Mouse (Mus musculus) fibroblast of lung, adult 2 months (primary cell): ENCODE measurements around the gene Ctdspl.

ENCODE experiments used
- DNase-seq: peaks from one replicate; pipeline ENCODE4 v3.0.0-alpha.2; 2011; ENCODE audit warnings: low read depth

Ctdspl gene

DNA sequence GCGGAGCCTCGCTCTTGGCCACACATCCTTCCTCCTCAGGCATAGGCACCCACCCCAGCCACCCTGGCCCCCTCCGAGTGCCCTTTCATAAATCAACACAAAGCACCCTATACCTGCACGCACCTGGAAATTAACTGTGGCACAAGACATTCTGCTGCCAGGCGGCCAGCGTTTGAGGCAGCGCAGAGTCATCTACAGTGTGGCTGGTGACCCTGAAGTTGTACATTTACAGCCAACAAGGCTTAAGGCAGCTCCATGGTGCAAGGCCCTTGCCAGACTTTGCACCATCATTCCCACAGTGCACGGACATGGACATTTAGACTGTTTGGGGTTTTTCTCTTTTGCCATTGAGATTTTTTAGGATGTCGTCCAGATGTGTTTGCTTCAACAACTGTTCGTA, 134.4 kb downstream of the Ctdspl start:
- no peak for DNase-seq

- no peak for DNase-seq
These were observed 136.9 kb downstream of the Ctdspl start for GRCm38 (mm10) chr9:119063036-119063644.

- DNase-seq, result no peak
These were observed 138.0 kb downstream of the Ctdspl start for GRCm38 (mm10) chr9:119064296-119064695.

DNA sequence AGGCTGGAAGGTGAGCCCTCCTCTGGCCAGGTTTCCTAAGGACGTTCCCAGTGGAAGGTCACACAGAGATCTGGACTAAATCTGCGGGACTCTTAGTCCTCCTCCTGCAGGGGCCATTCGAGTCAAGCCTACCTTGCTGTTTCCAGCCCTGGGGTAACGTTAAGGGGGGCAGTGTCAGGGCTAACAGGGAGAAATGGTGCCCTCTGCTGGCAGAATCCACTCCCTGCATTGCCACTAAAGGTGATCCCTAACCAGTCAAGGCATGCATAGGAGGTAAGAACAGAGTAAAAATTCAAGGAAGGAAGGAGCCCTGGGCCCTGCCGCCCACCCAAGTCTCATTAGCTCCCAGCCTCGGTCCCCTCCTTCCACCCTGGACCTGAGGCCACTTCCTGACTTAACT, 141.3 kb downstream of the Ctdspl start:
- DNase-seq, result no peak

- DNase-seq, result no peak
These were observed 142.0 kb downstream of the Ctdspl start for GRCm38 (mm10) chr9:119068266-119068665.

DNA sequence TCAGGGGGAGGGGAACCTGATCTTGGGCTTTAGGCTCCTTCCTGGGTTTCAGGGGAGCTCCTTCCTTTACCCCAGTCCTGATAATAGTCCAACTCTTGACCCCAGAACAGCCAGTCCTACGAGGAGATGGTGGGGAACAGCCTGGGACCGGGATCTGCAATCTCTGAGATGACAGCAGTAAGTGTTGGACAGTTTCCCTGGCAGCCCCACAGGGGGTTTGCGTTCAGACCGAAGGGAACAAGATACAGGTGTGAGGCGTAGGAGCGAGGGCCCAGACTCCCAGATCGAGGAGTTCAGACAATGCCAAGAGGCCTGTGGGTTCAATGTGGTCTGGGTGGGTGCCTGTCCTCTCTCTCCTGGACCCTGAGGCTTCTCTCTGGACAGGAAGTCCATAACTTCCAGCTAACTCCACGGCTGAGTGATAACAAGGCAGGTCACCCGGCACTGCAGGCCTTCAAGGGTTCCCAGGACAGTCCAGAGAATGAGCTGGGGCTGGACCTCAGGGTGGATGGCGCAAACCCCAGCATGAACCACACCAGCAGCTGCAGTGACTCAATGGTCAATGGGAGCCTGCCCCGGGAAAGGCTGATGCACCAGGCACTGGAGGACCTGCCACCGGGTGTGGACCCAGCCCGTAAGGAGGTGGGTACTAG, 144.0 kb downstream of the Ctdspl start:
- DNase-seq, result no peak

GRCm38 (mm10) chr9:119071786-119072185, 145.5 kb downstream of the Ctdspl start:
- no peak for DNase-seq

DNA sequence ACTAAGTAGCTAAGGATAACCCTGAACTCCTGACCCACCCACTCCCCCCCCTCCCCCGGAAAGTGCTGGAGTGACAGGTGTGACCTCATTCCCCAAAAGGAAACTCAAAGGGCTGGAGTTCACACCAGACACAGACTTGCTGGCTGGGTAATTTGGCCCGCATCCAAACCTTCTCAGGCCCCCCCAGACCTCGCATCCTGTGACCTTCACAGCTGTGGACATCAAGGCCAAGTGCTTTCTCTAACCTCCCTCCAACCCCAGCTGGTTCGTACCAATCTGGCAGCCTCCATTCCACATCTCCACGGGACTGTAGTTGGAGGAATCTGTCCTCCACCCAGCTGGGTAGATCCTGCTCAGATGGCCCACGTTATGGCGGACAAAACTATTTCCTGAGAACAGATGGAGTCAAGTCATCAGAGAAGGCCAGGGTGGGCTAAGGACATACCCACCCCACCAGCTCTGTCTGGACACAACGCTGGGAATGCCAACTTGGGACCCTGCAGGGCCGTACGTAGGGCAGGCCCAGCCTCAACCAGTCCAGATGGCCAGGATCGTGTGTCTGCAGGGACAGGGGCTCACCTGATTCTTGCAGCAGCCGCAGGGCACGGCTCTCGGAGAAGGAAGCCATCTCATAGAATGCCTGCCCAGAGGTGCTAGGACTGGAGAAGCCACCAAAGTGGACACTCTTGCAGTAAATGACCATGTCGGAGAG, 147.1 kb downstream of the Ctdspl start:
- DNase-seq, result no peak

DNA sequence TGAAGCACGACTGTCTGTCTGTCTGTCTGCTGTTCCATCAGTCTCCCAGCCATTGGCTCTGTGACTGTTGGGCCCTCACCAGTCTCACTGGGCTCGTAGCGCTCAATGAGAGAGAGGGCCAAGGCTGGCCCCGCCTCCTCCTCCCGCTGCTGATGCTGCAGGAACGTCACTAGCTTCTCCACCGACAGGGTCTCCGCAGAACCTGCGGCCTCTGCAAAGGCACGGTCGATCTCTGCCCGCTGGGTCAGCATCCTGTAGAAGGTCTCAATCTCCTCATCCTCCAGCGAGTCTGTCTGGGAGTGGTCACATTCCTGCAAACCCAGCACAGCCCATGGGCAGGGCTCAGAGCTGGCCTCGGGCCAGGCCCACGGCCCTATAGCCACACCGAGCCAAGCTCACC, 149.4 kb downstream of the Ctdspl start:
- no peak for DNase-seq

GRCm38 (mm10) chr9:119080040-119080675, 153.9 kb downstream of the Ctdspl start:
- no peak for DNase-seq

DNA sequence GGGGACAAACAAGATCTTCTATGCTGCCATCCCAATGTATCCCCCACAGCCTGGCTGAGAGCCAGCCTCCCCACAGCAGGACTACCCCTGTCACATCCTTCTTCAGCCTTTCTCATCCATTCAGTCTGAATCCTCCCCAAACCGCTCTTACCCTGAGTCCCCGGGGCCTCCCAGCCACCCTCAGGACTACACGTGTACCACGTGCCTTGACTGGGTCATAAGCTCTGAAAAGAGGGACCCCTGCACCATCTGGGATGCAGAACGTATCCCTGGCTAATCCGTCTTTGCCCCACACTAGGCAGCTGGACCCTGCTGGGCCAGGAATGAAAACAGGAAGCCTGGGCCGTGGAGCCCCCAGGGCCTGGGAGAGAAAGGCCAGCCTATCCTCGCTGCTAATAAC, 155.8 kb downstream of the Ctdspl start:
- no peak for DNase-seq

DNA sequence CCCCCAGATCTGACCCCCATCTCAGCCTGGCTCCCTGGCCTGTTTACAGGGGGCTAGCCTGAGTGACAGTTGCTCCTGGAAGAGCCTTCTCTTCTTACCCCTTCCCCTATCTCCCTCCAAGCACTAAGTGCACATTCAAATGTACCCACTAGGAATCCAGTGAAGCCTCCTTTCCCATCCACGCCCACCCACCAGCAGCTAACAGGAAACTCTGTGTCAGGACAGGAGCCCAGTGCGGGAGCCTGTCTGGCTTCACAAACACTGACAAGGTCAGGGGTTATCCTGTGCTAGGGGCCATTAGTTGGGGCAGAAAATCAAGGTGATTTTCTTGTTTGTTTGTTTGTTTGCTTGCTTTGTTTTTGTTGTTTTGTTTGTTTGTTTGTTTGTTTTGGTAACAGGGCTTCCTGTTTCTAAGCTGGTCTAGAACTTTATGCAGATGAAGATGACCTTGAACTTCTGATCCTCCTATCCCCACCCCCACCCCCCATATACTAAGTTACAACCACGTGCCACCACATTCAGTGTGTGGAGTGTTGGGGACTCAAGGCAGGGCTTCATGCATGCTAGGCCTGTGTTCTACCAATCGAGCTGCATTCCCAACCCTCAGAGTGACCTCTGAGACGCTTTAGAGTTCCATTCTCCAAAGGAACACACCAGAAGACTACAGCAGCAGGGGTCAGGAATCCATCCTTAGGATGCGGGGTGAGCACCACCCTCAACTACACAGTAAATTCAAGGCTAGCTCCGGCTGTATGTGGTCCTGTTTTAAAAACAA, 156.6 kb downstream of the Ctdspl start:
- no peak for DNase-seq

- DNase-seq, result no peak
These were observed 157.7 kb downstream of the Ctdspl start for GRCm38 (mm10) chr9:119083966-119084365.

GRCm38 (mm10) chr9:119086451-119086850, 160.2 kb downstream of the Ctdspl start:
- DNase-seq, result no peak

DNA sequence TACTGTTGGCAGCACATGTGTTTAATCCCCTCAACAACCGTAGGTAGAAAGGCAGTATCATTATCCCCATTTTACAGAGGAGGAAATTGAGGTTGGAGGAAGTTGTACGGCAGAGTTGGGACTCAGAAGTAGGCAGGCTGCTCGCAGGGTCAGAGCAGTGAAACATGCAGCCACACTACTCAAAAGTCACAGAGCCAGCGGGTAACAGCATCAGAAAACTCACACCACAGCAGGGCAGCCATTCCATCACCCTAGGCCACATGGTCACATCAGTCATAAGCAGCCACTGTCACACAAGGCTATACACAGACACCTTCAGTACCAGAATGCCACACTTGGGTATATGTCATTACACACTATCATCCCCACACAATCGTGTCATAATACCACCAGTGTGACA, 161.1 kb downstream of the Ctdspl start:
- DNase-seq, result no peak

GRCm38 (mm10) chr9:119088148-119088801, 162.0 kb downstream of the Ctdspl start:
- DNase-seq, result peak; percentile 76

DNA sequence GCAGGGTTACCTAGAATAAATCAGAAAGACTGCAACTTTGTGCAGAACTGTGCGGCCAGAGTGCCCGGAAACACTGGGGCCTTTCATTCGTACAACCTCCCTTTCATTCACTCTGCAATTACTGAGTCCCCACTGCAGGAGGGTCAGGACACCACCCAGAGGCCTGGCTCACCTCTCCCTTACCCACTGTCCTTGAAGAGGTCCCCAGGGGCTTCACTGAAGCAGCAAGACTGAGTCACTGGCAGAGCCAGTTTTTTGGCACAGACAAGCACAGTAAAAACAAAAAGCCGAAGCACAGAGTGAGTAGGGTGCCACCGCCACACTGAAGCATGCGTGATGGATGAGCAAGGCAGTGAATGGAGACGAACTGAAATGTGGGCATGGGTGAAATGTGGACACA, 163.2 kb downstream of the Ctdspl start:
- DNase-seq, result no peak

GRCm38 (mm10) chr9:119090462-119090861, 164.2 kb downstream of the Ctdspl start:
- DNase-seq, result no peak

DNA sequence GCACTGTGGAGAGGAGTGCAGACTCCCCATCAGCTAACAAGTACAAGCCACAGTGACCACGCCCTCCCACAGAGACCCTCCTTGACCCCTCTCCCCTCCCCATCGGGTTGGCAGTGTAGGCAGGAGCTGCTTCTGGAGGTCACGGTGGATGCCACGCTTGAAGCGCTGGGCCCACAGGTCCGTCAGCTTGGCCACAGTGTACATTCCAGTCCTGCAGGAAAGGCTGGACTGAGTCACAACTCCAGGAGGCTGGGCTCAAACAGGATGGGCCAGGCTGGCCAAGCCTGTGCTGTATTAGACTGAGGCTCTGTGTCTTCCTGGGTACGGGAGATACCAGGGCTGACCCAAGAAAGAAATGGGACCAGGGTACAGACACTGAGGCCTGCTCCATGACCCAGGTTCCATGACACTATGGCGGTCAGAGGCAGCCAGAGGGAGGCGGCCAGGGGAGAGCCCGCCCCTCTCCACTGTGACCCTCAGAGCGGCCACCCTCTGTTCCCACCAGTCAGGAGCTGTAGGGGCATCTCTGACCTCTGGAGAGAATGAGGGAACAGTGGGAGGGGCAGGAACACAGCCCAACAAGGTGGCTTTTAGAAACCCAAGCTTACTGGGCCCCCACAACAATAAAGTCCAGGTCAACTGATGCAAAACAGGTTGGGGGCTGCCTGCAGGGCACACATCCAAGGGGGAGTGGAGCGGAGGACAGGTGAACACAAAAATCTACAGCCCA, 165.5 kb downstream of the Ctdspl start:
- peak; percentile 54 for DNase-seq

GRCm38 (mm10) chr9:119092473-119093418, 166.5 kb downstream of the Ctdspl start:
- DNase-seq, result no peak
